Mouse (Mus musculus): ENCODE data around the gene Otof.

Gene Otof

DNA sequence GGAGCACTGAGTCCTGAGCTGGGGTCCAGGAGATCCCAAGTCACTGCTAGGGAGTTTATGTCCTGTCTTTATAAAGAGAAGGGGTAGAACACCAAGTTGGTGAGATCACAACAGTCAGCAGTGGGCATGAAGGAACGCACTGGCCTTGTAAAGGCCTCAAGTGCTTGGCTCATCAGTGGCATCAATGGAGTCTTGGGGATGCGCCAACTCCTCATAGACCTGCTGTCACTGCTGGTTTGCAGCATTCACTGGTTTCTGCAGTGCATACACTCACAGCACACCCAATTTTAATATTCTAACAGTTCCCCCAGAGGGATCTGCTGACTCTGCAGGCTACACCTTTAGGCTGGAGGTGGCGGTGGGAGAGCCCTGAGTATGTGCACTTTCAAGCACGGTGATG, 38.6 kb downstream of the Otof start:
- peak; percentile 23 for DNase-seq

DNA sequence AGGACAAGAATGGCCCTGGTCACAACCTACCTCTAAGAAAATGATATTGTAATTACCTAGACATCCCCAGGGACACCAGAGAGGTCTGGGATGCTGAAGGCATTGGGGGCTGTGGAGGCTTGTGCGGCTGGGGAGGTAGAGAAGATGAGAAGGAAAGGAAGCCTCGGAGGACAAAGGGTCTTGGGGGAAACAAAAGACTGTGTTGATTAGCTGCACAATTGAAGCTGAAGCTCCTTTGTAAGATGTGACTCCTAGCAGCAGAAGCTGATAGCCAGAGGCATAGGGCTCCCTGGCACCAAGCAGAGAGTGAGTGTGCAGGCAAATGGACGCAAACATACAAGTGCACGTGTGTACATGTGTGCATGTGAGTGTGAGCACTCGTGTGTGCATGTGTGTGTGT, 45.1 kb downstream of the Otof start:
- DNase-seq: no peak

DNA sequence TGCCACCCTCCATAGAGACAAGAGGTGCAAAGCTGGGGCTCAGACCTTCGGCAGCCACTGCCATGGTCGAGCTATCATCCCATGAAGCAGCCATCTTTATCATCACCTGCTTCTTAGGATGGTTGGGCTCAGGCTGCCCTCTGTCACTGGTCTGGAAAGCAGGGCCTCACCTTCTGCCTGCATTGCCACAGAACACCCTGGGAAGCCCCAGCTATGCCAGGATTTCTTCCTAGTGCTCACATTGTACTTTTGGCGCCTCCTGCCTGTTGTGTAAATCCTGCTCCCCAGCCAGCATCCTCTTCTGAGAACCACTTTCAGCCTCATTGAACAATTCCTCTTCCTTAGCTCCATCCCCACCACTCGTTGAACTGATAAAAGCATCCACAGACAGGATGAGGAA, 45.9 kb downstream of the Otof start:
- DNase-seq: no peak

DNA sequence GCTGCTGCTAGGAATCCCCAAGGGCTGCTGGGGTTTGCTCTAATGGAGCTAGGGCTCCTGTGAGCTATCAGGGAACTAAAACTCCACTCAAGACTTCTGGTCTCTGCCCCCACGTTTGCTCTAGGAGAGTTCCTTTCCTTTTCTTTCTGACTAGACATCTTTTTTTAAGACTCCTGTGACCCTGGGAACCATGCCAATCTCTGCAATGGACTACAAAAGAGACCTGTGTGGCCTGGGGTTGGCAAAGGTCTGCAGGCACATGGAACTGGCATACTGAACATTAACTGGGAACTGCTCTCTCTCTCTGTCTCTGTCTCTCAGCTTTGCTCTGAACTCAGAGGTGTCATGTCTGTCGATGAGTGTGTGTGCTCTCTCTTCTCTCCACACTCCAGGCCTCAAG, 46.4 kb downstream of the Otof start:
- no peak for DNase-seq

DNA sequence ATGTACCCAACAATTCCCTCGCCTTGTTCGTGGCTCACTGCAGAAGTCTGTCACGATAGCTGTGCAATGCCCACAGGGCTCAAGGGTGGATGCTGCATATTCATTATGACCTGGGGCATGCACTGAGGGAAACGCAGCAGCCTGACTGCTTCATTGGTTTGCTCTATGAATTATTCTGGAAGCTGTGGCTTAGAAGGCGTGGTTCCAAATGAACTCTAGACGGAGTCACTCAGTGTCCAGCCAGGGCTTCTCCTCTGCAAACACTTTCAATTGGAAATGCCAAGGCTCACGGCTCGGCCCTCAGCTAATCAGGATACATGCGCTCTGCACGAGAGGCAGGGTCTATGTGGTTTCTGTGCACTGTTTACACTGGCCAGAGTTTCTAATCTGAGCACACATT, 50.2 kb downstream of the Otof start:
- no peak for DNase-seq

DNA sequence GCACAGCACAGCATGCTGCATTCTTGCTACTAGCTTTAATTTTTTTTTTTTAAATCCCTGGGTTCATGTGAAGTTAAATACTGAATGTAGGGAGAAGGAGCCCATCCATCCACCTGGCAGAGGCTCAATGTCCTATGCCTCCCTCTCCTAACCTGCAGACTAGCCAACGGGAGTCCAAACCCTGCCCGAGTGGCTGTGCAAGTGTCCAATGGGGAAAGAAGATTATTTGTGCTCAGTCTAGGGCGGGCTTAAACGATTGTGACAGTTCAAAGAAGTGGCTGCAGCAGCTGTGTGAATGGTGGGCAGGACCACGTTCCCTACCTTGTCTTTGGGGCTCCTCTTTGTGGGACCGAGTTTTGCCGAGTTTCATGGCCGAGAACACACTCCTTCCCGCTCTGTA, 54.9 kb downstream of the Otof start:
- peak; percentile 22 for DNase-seq

DNA sequence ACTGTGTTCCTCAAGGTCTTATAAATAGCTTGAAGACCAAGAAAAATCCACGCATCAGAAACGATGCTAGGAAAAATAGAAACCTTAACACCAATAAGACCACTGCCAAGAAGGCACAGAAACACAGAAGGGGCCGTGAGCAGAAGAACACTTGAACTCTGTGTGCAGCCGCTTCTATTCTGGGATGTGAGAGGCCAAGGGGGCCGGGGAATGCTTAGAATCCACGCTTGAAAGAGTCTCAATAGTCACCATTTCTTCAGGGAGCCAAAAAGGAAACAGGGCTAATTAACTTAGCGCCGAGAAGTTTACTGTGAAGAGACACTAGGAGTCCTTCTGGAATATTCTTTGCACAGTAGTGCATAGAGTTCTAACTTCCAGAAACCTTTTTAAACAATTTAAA, 60.6 kb downstream of the Otof start:
- no peak for DNase-seq

DNA sequence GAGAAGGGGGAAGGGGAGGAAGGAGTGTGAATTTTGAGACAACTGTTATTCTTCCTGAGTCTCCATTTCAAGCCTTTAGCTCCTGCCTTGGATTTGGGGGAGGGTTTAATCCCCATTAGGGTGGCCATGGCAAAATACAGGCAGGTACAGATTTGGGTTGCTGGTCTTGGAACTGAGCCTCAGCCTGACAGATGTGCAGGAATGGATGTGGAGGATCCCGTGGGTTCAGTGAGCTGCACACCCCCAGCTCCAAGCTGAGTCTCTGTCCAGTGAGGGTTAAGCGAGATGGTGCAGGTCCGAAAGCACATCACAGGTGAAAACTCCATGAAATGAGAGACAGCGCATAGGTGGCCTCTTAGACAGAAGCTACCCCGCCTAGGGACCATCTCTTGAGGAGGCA, 61.2 kb downstream of the Otof start:
- no peak for DNase-seq

DNA sequence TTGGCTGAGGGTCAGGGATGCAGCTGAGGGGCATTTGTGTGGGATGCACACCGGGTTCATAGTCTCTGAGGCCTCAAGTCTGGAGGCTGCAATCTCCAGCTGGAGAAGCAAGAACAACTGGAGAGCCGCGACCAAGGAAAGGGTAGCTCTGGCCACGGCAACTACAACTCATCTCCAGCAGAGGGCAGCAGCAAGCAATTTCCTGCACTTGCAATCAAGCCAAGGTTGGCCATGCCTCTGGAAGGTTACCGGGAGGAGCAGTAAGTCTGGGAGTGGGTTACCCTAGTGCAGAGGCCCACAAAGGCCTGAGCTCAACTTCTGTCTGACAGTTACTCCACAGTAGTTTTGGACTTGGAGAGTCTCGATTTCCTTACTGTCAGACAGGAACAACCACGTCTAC, 70.3 kb downstream of the Otof start:
- DNase-seq: peak; percentile 81

DNA sequence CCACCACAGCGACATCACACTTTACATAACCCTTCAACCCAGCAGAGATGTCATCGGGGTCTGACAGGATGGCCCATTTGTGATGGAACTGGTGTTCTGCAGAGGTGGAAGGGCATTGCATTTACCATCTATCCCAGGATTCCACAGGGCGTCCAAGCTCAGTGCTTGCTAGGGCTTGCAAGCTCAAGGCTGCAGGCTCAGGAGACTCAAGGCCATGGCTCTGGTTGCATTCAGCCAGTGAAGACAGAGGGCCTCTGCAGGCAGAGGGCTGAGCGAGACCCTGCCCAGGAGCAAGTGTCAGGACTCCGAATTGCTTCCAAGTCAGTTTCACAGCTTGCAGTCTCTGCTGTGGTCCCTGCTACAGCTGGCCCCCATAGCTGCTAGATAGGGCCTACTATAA, 71.9 kb downstream of the Otof start:
- DNase-seq: no peak

DNA sequence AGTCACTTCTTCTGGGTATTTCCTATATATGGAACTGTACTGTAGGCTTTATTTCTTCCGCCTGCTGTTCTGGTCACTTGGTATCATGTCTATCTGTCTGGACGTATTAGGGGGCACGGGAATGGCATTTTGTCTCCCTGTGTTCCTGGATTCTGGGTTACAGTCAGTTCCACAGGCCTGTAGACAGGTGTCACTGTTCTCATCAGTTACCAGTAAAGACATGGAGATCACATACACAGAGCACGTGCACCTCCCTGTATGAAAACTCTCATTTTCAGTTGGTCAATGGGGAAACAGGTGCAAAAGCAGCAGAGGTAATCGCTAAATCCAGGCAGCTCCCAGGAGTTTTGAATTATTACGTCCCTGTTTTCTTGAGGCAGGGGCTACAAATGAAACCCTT, 74.0 kb downstream of the Otof start:
- DNase-seq: no peak

DNA sequence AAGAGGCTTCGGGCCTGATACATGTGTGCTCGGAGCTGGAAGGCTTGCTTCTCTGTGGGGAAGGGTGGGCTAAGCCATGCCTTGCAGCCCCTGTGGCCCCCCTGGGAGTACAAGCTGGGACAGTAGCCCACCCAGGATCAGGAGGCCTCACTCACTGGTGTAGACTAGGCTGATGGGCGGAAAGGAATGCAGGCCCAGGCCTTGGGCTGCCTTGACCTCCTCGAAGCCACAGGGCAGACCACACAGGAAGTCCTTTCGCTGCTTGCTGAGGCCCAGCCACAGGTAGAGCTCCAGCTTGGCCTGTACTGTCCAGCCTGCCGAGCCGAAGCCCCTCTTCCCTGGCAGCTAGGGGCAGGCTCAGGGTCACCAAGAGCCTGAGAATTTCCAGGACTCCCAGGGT, 78.9 kb downstream of the Otof start:
- DNase-seq: no peak

DNA sequence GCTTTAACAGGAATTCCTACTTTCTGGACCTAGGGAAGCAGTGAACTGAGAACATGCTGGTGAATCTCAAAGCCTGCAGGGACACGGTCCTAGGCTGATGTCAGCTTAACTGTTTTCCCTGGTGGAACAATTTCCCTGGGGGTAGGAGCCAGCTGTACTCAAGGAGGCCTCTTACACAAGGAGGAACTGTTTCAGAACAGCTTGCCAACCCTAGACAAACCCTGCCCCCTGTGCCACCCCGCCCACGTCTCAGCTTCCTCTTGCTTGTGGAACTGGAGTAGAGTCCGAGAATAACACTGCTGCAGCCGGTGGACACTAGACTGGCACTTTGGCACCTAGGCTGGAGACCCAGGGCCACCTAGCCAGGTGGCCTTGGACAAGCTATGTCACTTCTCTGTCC, 92.3 kb downstream of the Otof start:
- DNase-seq: no peak

DNA sequence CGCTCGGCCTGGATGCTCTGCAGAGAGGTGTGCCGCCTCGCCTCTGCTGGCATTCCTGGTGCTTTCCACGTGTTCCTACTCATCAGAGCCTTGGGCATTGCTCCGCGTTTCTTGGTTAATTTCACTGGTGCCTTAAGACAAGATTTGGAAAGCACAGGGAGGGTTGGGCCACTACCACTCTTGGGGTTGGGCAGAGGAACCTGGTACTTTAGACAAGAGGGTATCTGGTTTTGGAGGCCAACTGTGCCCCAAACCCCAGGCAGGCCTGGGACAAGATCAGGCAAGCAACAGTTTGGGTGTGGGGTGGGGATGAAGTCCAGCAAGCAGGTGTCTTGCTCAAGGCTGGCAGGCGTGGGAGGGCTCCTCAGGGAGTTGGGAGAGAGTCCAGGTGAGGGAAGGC, 94.3 kb downstream of the Otof start:
- DNase-seq: no peak

DNA sequence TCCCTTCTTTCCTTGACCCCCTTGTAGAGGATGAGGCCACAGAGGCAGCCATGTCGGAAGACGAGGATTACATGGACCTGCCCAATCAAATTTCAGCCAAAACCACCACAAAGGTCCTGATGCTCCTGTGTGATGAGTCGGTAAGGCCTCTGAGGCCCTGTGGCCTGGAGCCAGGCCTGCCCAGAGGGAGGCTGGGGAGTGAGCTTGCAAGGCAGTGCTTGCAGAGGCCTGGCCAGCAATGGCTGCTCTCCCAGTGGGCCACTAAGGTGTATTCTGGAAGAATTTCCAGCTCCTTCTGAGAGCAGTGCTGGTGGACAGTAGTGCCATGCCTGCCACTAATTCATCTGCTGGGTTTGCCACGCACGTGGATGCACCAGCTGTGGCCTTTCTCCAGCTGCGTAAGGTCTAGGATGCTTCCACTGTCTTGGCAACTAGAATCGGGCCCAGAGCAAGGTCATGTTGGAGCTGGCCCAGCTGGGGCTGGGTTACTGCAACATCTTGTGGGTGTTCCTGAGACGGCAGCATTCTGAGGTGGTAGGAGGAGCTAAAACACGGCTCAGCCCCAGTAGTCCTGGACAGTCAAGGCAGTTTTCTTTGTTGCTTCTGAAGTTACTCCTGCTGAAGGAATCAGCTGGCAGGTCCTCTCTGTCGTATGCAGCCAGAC, 103.2 kb downstream of the Otof start:
- no peak for DNase-seq

DNA sequence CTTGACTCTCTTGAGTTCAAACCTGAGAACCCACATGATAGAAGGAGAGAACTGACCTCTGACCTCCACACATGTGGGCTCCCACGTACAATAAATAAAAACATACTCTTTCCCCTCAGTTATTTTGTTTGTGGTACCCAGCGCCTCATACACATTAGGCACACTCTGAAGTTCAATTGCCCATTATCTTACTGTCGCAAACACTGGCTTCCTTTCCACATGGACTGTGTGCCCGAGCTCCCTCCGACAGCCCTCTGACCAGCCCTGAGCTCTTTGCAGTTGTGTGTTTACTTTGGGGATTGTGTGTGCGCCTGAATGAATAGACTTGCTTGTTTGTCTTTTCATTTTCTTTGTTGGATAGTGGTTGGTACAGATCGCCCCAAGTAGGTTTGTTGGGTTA, 105.1 kb downstream of the Otof start:
- DNase-seq: no peak

DNA sequence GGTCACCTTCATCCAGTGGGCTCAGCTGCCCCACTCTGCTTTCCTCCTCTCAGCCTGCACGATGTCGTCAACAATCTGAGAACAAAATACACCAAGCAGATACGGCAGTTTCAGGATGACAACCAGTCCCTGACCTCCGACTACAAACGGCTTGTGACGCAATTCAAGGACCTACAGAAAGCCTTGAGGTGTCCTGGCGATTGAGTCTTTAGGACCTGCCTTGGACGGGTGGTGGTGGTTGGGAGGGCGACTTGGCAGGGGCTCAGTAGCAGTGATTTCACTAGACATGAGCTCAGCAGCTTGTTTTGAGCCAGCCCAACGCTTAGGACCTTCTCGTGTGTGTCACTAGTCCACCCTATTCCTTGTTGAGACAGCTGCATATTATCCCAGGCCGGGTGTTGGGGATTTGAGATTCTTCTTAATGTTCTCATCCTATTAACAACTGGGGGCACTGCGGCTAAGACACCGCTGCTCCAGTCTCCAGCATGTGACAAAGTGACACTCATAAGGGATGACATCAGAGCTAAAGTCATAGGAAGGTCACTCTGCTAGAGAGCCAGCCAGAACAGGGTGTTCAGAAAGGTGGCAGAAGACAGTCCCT, 106.1 kb downstream of the Otof start:
- no peak for DNase-seq

DNA sequence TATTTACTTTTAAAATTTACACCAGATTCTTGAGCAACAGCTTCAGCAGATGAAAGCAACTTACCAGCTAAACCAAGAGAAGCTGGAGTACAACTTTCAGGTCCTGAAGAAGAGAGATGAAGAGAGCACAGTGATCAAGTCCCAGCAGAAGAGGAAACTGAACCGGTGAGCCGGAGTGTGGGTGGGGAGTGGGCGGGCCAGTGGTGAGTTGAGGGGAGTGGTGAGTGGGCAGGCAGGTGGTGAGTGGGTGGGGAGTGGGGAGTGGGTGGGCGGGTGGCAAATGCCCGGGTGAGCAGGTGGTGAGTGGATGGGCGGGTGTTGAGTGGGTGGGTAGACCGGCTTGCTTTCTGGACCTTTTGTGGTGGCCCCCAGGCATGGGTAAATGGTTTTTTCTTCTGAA, 106.6 kb downstream of the Otof start:
- no peak for DNase-seq

DNA sequence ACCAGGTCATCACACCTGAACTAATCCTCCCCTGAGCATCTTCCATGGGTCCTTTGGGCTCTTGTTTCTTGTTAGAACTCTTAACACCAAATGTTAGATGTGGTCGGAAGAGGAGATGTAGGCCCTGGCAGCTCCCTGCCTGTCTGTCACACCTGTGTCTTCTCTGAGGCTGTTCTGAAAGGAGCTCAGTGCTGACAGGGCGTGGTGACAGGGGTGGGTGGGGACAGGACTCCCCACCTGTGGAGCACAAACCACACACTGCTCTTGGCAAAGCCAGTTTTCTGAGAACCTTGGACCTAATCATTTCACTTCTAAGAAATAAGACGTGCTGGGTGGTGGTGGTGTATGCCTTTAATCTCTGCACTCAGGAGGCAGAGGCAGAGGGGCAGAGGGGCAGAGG, 108.1 kb downstream of the Otof start:
- no peak for DNase-seq

DNA sequence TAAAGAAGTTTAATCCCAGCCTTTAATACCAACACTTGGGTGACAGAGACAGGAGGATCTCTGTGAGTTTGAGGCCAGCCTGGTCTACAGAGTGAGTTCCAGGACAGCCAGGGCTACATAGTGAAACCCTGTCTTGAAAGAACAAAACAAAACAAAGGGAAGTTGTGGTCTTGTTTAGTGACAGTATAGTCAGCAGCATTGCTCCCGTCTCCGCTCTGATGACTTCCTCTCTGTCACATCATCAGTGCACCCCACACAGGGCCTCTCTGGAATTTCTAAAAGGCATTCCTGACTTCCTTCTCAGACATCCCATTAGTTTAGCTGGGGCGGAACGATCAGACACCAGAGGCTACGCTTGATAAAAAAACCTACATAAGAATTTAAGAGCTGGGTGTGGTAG, 117.8 kb downstream of the Otof start:
- DNase-seq: no peak

DNA sequence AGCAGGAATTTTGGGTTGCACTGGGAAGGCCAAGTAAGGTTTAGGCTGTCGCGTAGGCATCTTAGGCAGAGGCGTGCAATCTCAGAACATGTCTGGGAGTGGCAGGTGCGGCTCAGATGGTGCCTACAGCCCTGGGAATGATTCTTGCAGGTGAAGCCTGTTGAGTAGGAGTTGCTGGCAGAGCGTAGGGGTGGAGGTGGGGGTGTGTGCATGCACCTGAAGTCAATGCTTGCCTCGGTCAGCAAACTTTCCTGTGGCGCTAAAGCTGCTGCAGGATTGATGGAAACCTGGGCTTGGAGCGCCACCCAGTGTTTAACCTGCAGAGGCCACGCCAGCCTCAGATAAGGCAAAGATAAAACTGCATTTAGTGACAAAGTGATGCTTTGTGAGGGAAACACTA, 118.6 kb downstream of the Otof start:
- DNase-seq: peak; percentile 73

DNA sequence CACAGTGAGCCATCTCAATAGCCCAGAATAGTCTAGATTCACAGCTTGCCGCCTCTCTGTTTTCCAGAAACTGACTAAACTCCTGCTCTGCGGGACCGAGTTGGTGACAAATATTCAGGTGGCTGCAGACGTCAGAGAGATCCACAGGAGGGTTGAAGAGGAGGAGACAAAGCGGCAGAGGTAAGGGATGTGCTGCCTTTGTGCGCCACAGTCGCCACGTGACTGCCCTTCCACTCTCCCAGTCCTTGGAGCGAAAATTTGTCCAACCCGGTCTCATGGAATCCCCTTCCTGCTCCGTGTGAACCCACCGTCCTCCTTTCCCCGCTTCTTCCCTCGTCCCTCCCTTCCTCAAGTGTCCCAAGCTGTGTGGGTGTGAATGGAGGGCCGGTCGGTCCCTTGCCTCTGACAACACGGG, 119.1 kb downstream of the Otof start:
- no peak for DNase-seq

DNA sequence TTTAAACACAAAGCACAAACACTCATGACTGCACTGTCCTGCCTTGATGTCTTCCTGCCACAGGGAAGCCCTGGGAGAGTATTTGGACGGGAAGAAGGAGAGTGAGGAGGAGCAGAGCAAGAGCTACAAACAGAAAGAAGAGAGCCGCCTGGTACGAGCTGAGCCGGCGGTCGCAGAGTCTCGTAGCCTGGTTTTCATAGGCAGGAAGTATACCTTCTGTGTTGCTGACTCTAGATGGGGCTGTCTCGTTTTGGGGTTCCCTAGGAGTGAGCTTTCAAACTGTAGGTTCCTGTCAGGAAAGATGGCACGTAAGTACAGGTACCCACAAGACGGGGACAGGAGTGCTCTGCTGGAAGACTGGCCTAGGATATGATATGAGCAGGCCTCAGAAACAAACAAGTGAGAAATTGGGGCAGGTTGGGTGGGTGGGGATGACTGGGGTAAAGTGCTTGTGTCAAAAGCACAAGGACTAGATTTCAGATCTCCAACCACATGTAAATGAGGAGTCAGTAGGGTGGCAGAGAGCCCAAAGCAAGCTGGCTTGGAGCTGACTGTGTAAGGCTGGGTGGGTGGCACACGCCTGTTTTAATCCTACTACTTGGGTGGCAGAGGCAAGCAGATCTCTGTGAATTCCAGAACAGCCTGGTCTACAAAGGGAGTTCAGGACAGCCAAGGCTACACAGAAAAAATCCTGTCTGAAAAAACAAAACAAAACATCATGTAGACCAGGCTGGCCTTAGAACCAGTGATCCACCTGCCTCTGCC, 119.9 kb downstream of the Otof start:
- DNase-seq: no peak

DNA sequence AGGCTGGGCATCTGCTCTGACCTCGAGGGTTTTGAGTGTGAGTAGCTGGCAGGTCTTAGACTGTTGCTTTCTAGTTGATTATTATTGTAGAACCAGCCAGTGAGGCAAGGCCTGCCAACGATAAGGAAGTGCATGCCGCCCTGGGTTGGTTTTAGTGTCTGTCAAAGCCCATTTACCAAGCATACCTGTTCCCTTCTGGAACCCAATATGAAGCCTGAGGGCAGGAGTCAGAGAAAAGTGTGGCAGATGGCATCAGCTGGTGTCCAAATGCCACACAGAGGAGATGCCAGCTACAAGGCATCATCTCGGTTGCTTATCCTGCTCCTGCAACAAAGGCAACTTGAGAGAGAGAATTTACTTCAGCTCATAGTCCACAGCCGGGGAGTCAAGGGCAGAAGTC, 120.9 kb downstream of the Otof start:
- DNase-seq: no peak

All from right cerebral cortex, postnatal 4 days (tissue).